Mouse (Mus musculus) lung, postnatal 0 days (tissue): ENCODE measurements around the gene Cdkl4.

ENCODE experiments used
- CTCF ChIP-seq: IDR thresholded peaks from 2 replicates; pipeline ENCODE4 v1.5.1; 2016; ENCODE audit warnings: antibody characterized with exemption, mild to moderate bottlenecking
- EP300 ChIP-seq: IDR thresholded peaks from 2 replicates; pipeline ENCODE4 v1.6.1; 2016; ENCODE audit warnings: antibody characterized with exemption, mild to moderate bottlenecking, control low read depth

- no peak; the same call in 1 of the 2 replicates for TF ChIP-seq CTCF
- TF ChIP-seq EP300 = no peak
These were observed 40.5 kb downstream of the Cdkl4 start for GRCm38 (mm10) chr17:80537136-80537535.
